Mouse (Mus musculus) adrenal gland, postnatal 36 days (tissue): ENCODE measurements around the gene Mapk3. TPM values are rescaled to one million over a fixed set of nuclear protein-coding genes. Genes with fewer than 3 reads are reported as not detected.
A peak's percentile ranks its signal among the peaks of the same experiment; 100 is the strongest.
"Not testable (repeated sequence)": the region's sequence is repeated elsewhere in the genome, so short reads cannot be mapped to it uniquely, and the experiment has no call there.

ENCODE experiments used
- DNase-seq, 2 experiments: peaks; one replicate each; pipeline ENCODE4 v3.0.0; 2021; ENCODE audit warnings: mixed read lengths in 1 of 2
- total RNA-seq, 2 experiments: library from RNA; stranded (reverse); gene quantifications; 2 replicates each; pipeline ENCODE4 v1.2.3; 2021

Gene Mapk3
- total RNA-seq, 2 experiments from 2014 or later, result 129 to 150 TPM

DNA sequence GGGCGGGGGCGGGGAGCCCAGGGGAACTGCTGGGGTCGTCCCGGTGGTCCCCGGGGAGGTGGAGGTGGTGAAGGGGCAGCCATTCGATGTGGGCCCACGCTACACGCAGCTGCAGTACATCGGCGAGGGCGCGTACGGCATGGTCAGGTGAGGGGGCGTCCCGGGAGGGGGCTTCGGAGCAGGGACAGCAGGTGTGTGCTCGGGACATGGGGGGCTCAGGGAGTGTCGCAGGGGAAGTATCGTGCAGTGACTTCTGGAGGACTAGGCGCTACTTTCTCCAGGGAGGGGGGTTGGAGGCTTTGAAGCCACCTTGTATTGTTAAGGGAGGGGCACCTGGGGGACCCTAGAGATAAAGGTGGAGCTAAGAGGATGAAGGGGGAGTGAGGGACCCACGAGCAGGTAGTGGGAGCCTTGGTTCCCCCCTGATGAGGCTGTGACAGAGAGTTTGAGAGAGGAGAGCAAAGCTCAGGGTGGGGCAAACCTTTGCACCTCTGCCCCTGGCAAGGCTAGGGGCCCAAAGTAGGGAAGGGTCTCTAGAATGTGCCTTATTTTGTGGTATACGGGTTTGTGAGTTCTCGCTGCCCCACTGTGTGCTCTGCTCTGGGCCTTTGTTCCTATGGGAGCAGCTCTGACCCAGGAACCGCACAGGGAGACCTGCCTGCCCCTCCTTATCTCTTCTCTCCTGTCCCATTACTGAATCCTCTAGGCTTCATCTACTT is 430 bp downstream of the Mapk3 start:
- no peak for DNase-seq

DNA sequence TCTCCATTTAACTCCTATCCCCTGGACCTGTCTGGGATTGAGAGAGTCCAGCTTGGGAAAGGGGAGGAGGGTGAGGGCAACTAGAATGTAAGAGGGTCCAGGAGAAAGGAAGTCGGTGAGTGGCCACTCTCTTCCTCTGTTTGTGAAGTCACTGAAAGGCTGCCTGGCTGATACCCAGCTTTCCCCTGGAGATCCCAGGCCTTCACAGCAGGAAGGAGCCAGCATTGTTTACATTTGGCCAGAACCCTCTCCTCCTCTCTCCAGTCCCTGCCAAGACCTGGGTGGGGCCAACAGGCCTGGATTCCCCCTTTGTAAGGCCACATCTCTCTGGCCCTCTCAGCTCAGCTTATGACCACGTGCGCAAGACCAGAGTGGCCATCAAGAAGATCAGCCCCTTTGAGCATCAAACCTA is 996 bp downstream of the Mapk3 start:
- peak; percentile 64 to 76 for DNase-seq

DNA sequence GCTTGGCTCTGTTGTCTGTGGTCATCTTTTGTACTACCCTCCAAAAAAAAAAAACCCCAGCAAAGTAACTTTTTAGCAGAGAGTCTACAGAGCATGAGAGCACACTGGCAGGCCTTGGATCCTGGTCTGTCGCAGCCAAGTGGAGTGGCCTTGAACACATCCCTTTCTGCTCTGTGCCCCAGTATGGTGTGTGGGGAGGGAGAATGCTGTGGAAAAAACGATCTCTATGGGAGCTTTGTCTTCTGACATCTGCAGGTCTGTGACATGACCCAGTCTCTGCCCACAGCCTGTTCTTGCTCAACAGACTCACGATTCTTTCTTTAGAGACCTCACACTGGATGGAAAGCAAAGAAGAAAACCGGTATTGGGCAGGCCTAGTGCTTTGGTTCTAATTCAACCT is 1.6 kb downstream of the Mapk3 start:
- DNase-seq, result peak; percentile 53 to 61

DNA sequence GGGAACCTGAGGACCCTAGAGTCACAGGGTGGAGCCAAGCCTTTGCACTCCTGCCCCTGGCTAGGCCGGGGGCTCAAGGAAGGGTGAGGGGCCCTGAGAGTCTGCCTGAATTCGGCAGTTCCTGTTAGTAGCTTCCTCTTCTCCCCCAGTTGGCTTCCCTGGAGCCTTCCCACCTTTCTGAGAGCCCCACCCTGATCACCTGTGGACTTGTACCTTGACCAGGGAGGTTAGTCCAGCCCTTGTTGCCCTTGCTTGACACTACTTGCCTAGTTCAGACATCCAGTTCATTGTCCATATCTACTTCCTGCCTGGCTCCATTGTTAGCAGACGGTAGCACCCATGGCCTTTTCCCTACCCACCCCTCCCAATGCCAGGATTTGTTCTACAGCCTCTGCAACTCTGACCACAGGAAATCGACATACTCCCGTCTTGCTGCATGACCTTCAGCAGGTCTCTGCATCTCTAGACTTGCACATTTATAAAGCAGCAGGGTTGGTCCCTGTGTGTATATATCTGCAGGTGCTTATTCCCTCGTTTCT is 2.2 kb downstream of the Mapk3 start:
- DNase-seq, result no peak

DNA sequence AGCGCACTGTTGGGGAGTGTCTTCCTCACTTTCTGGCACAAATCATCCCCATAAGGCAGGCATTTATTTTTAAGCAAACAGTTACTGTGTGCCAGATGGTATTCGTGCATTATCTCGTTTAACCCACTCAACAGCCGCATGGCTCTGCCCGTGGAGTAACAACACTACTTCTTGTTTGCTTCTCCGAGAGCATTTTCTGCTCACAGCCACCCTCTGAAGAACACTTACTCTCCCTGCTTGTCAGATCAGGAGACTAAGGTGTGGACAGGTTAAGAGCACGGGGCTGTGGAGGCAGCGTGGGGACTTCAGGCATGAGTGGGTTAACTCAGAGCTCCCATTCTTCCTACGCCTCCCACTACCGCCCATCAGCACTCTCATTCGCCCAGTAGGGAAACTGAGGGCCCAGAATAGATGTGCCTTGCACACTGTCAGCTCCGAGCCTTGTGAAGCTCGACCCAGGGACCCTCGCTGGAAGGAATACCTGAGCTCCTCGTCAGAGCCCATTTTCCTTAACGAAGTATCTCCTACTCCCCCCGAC is 3.1 kb downstream of the Mapk3 start:
- no peak for DNase-seq

DNA sequence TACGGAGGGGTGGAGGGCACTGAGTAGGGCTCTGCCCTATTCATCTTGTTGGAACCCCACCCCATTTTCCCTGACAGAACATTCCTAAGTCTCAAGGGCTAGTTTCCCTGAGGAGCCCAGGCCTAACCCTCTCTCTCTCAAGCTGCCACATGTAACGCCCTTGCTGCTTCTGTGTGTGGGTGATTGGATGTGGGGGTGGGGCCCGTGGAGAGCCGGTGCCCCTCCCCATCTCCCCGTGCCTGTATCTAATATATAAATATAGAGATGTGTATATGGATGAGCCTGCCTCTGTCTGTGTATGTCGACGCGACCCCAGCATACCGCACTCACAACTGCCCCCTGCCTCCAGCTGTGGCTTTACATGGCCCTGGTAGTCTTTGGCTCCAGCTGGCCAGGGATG is 6.1 kb downstream of the Mapk3 start:
- no peak for DNase-seq

DNA sequence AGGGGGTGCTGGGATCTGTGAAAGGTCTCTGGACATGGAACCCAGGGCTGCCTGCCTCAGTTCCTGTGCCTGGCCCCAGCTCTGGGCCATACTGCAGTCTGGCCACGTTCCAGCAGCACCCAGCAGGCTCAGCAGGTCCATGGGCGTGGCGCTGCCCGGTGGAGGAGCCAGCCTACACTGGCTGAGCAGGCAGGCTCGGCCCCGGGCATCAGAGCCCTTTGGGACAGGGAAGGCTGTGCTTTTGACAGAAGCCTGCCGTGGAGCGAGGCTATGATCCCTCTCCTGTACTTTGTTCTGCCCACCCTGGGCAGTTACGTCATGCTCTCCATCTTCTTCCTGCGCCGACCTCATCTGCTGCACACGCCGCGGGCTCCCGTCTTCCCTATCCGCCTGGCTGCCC is 6.8 kb downstream of the Mapk3 start, which contains the start of gene Gdpd3:
Gene Gdpd3 (plus strand): TSS at position 134 of the 400 bp plus-strand sequence.
- DNase-seq, result no peak

DNA sequence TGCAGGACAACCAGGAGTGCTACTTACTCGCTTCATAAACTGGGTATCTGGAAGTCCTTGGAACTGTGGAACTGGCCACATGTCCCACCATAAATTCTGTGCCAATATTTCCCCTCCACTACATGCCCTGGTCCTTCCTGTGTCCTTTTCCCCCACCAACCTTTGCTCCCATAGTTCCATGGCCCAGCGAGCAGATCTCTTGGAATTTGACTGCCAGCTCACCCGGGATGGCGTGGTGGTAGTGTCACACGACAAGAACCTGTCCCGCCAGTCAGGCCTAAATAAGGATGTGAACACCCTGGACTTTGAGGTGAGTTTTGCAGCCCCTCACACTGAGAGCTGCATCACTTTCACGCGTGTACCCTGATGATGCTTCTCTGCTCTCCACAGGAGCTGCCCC is 7.6 kb downstream of the Mapk3 start:
- no peak for DNase-seq

DNA sequence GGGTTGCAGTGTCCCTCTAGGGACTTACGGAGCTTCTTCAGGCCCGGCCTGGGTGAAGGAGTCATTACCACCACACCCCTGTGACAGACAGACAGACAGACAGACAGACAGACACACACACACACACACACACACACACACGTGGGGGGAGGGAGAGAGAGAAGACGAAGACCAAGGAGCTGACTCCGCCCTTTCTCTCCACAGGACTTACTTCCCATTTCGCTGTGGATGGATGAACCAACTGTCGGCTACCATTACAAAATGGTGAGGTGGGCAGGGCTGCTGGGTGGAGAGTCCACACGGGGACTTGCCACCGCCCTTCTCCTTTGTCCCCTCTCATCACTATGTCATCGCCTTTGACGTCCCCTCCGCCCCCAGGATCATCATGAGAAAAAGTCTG is 11.4 kb downstream of the Mapk3 start:
- no peak for DNase-seq

DNA sequence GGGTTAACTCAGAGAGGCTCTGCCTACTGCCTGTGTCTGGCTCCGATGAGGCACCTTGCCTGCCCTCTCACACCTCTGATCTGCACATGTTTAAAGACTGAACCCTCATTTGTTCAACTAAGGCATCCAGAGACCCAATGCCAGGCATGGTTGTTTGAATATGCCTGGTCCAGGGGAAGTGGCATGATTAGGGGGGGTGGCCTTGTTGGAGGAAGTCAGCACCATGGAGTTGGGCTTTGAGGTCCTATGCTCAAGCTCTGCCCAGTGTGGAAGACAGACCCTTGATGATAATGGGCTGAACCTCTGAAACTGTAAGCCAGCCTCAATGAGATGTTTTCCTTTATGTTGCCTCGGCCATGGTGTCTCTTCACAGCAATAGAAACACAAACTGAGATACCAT is 13.9 kb downstream of the Mapk3 start:
- DNase-seq, result no peak

DNA sequence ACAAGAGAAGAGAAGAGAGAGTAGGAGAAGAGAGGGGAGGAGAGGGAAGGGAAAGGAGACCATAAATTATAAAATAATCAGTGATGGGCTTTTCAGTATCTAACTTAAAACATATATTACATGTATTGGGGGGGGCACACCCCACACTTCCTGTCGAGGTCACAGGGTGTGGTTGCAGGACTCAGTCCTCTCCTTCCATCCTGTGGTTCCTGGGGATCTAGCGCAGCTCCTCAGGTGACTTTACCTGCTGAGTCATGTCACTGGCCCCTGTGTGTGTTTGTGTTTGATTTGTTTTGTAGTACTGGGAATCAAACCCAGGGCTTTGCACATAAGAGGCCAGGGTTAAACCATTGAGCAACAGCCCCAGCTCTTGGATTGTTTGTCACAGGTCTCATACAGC is 15.1 kb downstream of the Mapk3 start:
- no peak for DNase-seq

DNA sequence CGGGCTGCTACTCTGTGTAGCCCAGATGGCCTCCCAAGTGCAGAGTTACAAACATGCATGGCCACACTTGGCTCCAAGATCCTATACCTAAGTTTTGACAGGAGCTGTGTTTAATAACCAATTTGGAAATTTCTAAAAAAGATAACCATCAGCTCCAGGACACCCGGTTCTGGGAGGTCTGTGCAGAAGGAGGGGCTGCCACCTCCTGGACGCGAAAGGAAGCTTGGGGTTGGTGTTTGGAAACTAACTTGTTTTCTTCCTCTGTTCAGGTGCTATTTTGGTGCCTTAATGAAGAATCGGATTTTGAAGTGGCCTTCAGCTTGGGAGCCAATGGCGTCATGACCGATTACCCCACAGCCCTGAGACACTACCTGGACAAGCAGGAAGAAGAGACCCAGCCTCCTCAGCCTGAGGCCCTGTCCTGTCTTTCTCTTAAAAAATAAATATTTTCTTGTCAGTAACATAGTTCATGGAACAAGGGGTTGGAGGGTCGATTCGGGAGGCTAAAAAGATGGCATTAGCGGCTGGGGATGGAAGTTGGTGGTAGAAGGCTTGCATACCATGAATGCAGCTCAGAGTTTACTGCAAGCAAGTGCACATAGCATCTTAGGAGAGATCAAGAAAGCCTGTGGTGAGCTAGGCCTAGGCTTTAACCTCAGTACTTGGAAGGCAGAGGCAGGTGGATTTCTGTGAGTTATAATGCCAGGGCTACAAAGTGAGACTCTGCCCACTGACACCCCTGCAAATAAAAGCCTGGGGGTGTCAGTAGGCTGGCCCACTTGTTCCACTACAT is 16.0 kb downstream of the Mapk3 start:
- no peak for DNase-seq

DNA sequence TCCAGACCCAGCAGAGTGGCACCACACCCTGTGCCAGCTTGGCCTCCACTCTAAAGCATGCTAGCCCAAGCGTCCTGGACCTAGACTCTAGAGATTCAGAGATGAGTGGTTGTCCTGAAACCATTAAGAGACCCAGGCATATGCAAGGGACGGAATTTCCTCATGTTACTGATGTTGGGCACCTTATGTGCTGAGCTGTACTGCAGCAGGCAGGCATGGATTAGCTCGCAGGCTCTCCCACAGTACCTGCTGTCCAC is 16.5 kb downstream of the Mapk3 start:
- DNase-seq, result no peak

DNA sequence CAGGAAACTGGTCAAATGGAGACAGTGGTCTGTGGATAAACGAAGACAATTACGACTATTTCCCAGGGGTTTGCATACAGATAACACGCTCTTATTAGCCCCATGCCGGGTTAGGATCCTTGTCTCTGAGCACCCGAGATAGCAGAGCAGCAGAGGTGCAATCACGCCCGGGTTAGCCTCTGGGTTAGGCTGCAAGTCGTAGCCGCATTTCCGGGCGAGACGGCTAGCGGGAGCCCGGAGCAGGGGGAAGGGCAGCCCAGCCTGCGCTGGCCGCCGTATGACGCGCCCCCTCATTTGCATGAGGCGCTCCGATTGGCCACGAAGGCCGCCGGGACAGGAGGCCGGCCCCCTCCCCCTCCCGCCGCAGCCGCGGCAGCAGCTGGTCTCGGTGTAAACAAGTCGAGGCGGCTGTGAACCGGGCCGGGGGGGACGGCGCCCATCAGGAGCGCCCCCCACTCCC is 17.2 kb downstream of the Mapk3 start, which contains the start of gene Ypel3:
Gene Ypel3 (plus strand): TSS at position 358 of the 460 bp plus-strand sequence.
- peak; percentile 98 to 99 for DNase-seq

DNA sequence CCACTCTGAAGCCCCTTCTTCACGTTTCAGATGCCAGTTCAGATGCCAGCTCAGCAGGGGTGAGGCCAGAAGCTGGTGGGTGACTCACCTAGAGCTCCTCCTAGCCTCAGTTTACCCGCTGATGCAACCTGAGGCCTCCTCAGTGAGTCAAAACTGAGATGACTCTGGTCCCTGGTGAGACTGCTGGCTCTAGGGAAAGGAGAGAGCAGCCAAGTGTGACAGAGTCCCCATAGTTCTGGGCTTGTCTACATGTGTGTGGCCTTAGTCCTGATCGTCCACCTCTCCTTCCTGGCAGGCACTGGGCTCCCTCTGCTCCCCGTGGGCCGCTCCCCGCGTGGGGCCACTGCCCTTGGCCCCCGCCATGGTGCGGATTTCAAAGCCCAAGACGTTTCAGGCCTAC is 18.1 kb downstream of the Mapk3 start:
- peak in 1 of 2 experiments; percentile 49 for DNase-seq

DNA sequence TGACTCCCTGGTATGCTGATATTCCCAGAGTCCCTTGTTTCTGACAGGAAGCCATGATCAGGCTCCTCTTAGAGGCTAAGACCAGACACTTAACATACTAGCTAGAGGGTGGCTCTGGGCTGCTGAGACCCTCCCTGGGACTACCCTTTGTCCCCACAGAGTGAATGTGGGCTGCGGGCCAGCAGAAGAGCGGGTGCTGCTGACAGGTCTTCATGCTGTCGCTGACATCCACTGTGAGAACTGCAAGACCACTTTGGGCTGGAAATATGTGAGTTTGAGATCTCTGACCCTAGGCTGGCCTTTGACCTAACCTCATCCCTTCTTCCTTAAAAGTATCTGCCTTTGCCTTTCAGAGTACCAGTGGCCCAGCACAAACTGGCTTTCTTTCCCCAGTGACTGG is 18.7 kb downstream of the Mapk3 start:
- no peak for DNase-seq

DNA sequence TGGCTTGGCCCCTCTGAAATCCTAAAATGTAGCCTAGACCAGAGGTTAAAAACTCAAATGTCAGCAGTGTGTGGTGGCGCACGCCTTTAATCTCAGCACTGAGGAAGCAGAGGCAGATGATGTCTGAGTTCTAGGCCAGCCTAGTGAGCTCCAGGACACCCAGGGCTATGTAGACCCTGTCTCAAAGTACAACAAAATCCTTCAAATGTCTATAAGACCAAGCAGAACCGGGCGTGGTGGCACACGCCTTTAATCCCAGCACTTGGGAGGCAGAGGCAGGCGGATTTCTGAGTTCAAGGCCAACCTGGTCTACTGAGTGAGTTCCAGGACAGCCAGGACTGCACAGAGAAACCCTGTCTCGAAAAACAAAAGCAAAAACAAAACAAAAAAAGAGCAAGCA is 19.7 kb downstream of the Mapk3 start:
- not testable (repeated sequence) for DNase-seq

DNA sequence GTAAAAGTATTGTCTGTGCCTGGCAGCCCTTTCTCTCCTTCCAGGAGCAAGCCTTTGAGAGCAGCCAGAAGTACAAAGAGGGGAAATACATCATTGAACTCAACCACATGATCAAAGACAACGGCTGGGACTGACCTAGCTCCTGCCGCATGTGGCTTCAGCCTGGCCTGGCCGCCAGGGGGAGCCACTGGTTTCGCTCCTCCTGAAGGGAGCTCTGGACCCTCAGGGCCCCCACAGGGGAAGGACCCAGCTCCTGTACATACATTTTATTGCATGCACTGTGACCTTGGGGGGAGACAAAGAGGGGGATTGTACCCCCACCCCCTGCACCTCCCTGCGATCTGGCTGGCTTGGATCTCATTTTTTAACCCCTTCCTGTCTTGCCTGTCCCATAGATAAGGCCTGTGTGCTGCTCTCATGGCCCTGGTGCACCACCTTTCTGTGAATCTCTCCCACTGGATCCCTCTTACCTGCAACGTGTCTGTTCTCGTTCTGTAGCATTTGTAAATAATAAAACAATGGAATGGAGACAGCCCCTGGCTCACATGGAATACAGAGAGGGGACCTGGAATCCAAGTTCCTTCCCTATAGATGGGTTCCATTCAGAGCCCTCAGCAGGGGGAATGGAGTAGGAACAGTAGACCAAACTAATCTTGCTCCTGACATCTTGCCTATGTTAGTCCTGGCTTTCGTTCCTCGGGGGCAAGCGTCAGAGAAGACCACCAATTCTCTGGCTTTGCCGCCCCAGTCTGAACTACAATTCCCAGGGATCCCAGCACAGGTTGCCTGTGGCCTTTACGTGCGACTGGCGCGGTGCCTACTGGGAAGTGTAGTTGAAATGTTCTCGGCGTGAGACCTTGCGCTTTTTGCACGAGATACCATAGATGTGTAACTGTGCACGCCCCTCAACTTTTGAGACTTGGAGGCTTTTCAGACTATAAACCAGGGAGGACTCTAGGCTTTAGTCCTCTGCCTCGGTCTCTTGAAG is 20.9 kb downstream of the Mapk3 start:
- peak; percentile 91 to 96 for DNase-seq

DNA sequence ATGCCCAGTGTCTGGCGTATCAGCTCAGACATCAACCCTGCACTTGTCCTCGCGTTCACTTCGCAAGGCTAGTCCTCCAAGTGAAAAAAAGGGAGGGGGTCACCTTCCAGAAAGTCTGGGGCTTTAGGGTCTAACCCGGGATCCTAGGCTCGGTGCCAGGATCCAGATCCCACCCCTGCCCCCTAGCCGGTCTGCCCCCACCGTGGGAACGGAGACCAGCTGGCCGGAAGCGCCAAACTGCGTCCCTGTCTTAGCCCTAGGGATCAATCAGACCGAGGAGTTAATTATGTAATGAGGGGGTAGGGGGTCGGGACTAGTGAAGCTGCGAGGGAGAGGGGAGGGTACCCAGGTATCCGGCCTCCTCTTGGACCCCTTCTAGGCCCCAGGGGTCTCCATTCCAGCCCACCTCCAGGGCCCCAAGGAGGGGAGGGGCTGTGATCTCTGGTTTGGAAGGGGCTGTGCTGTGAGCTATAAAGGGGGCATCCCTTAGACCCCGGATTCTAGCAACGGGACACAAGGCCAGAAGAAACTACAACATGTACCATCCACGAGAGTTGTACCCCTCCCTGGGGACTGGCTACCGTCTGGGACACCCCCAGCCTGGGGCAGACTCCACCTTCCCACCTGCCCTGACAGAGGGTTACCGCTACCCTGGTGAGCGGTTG is 21.7 kb downstream of the Mapk3 start, which contains the start of gene Tbx6:
Gene Tbx6 (plus strand): TSS at position 513 of the 665 bp plus-strand sequence.
- DNase-seq, result no peak

DNA sequence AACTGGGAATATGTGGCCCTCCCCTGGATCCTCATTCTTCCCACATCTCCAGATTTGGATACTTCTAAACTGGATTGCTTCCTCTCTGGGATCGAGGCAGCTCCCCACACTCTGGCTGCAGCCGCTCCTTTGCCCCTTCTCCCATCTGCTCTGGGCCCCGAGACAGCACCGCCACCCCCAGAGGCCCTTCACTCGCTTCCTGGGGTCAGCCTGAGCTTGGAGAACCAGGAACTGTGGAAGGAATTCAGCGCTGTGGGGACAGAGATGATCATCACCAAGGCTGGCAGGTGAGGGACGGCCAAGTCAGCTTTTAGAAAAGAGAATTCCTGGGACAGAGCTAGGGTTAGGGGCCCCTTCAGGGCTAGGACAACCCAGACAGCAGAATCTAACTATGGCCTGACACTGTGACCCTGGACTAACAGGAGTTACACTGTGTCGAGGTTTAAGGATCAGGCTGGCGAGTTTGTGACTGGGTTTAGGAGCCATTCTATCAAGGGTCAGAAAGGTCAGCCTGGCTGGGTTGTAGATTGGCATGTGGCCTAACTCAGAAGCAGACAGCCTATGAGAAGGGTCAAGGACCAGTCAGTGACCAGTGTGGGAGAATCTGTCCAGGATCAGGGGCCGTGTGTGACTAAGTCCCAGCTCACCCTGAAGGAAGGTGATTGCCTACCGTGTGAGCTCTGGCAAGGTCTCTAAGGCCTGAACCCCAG is 22.4 kb downstream of the Mapk3 start:
- no peak for DNase-seq

DNA sequence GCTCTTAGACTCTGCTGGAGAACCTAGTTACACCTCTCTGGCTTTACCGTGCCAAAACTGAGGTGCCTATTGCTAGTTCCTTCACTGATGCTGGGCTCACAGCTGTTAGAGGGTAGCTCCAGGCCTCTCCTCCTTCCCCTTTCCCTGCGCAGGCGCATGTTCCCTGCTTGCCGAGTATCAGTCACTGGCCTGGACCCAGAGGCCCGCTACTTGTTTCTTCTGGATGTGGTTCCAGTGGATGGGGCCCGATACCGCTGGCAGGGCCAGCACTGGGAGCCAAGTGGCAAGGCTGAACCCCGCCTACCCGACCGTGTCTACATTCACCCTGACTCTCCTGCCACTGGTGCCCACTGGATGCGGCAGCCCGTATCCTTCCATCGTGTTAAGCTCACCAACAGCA is 23.3 kb downstream of the Mapk3 start:
- DNase-seq, result no peak
